Mouse (Mus musculus) CH12.LX (cell line): ENCODE measurements around the gene Map3k13. TPM values are rescaled to one million over a fixed set of nuclear protein-coding genes. Genes with fewer than 3 reads are reported as not detected.
"Not testable (repeated sequence)": the region's sequence is repeated elsewhere in the genome, so short reads cannot be mapped to it uniquely, and the experiment has no call there.

Experiments used
- DNase-seq: peaks from one replicate; pipeline ENCODE4 v3.0.0-alpha.2; 2013; ENCODE audit errors: extremely low read depth
- H3K27ac ChIP-seq: 2 replicates; pipeline ENCODE4 v1.5.1; 2012; ENCODE audit warnings: low read depth, mild to moderate bottlenecking, control low read depth, moderate library complexity; ENCODE audit not compliant: insufficient read depth
- H3K27me3 ChIP-seq: replicated peaks from 2 replicates; pipeline ENCODE3; 2012; ENCODE audit warnings: inconsistent platforms
- H3K36me3 ChIP-seq, 2 experiments: replicated peaks in 1 of 2; 2 replicates each; pipeline versions ENCODE3 to v1.6.1; 2012; ENCODE audit warnings: inconsistent platforms in 1 of 2, low read length in 1 of 2, mild to moderate bottlenecking in 1 of 2, mixed read lengths in 1 of 2, moderate library complexity in 1 of 2; ENCODE audit not compliant: control insufficient read depth in 1 of 2, insufficient read depth in 1 of 2
- H3K4me1 ChIP-seq, 2 experiments: 2 replicates each; pipeline ENCODE4 v1.6.1; 2012; ENCODE audit warnings: inconsistent platforms in 1 of 2, moderate library complexity in 1 of 2; ENCODE audit not compliant: insufficient read depth in 2 of 2, control insufficient read depth in 1 of 2
- H3K4me2 ChIP-seq: 2 replicates; pipeline ENCODE4 v1.6.1; 2012; ENCODE audit warnings: low read depth, mild to moderate bottlenecking, control low read depth; ENCODE audit not compliant: poor library complexity, insufficient read depth, severe bottlenecking
- H3K4me3 ChIP-seq, 3 experiments: fragments of 150-350 bp in 1 of 3; sonication (generic) in 1 of 3; replicated peaks in 1 of 3; 2 replicates each; pipeline versions ENCODE3 to v1.5.1; 2011 to 2012; ENCODE audit warnings: low read depth in 2 of 3, low read length in 2 of 3, mild to moderate bottlenecking in 2 of 3, moderate library complexity in 2 of 3, control low read depth in 1 of 3, improper control_type of control experiment in 1 of 3, inconsistent platforms in 1 of 3, mixed read lengths in 1 of 3; ENCODE audit not compliant: poor library complexity in 1 of 3
- H3K79me2 ChIP-seq: replicated peaks from 2 replicates; pipeline ENCODE4 v1.6.1; 2012; ENCODE audit warnings: mild to moderate bottlenecking, moderate library complexity; ENCODE audit not compliant: control insufficient read depth, poor library complexity, insufficient read depth, severe bottlenecking; ENCODE audit errors: extremely low read depth
- H3K9ac ChIP-seq: 2 replicates; pipeline ENCODE4 v1.6.1; 2012; ENCODE audit warnings: low read depth, mild to moderate bottlenecking, control low read depth, moderate library complexity; ENCODE audit not compliant: insufficient read depth
- H3K9me3 ChIP-seq: replicated peaks from 2 replicates; pipeline ENCODE3; 2012; ENCODE audit warnings: low read length, inconsistent platforms, mixed read lengths
- BHLHE40 ChIP-seq: IDR thresholded peaks from 2 replicates; pipeline ENCODE4 v1.6.1; 2011; ENCODE audit warnings: mild to moderate bottlenecking, low read depth, low read length, improper control_type of control experiment
- CHD1 ChIP-seq: IDR thresholded peaks from 2 replicates; pipeline ENCODE4 v1.6.1; 2012; ENCODE audit warnings: low read depth, low read length, improper control_type of control experiment, inconsistent platforms
- CHD2 ChIP-seq: IDR thresholded peaks from 2 replicates; pipeline ENCODE4 v1.6.1; 2011; ENCODE audit warnings: low read length, improper control_type of control experiment
- CTCF ChIP-seq, 2 experiments: IDR thresholded peaks in 1 of 2; conservative IDR thresholded peaks in 1 of 2; 2 replicates each; pipeline ENCODE4 v1.5.1; 2011 to 2012; ENCODE audit warnings: low read depth in 2 of 2, low read length in 2 of 2, improper control_type of control experiment in 1 of 2, inconsistent platforms in 1 of 2, mild to moderate bottlenecking in 1 of 2, moderate library complexity in 1 of 2
- E2F4 ChIP-seq: IDR thresholded peaks from 2 replicates; pipeline ENCODE4 v1.6.1; 2011; ENCODE audit warnings: low read depth, low read length, improper control_type of control experiment; ENCODE audit not compliant: insufficient replicate concordance
- ELF1 ChIP-seq: IDR thresholded peaks from 2 replicates; pipeline ENCODE4 v1.6.1; 2014; ENCODE audit warnings: low read depth, mild to moderate bottlenecking, inconsistent platforms, low read length, improper control_type of control experiment
- EP300 ChIP-seq: IDR thresholded peaks from 2 replicates; pipeline ENCODE4 v1.6.1; 2011; ENCODE audit warnings: low read length, improper control_type of control experiment
- ETS1 ChIP-seq: conservative IDR thresholded peaks from 2 replicates; pipeline ENCODE4 v1.6.1; 2012; ENCODE audit warnings: low read depth, mild to moderate bottlenecking, inconsistent platforms, low read length, improper control_type of control experiment, moderate library complexity
- HCFC1 ChIP-seq: IDR thresholded peaks from 2 replicates; pipeline ENCODE4 v1.6.1; 2012; ENCODE audit warnings: low read depth, mild to moderate bottlenecking, inconsistent platforms, low read length, improper control_type of control experiment
- IRF4 ChIP-seq: IDR thresholded peaks from 2 replicates; pipeline ENCODE4 v1.6.1; 2014; ENCODE audit warnings: low read depth, mild to moderate bottlenecking, inconsistent platforms, low read length, improper control_type of control experiment
- JUN ChIP-seq: IDR thresholded peaks from 2 replicates; pipeline ENCODE4 v1.6.1; 2011; ENCODE audit warnings: low read depth, mild to moderate bottlenecking, low read length, improper control_type of control experiment, moderate library complexity; ENCODE audit not compliant: insufficient read depth
- JUND ChIP-seq: conservative IDR thresholded peaks from 2 replicates; pipeline ENCODE4 v1.6.1; 2011; ENCODE audit warnings: low read depth, low read length, improper control_type of control experiment
- MAFK ChIP-seq: IDR thresholded peaks from 2 replicates; pipeline ENCODE4 v1.6.1; 2011; ENCODE audit warnings: low read length, improper control_type of control experiment; ENCODE audit not compliant: insufficient replicate concordance
- MYC ChIP-seq: IDR thresholded peaks from 2 replicates; pipeline ENCODE4 v1.6.1; 2011; ENCODE audit warnings: low read depth, mild to moderate bottlenecking, improper control_type of control experiment, low read length
- NELFE ChIP-seq: IDR thresholded peaks from 2 replicates; pipeline ENCODE4 v1.6.1; 2011; ENCODE audit warnings: low read depth, low read length, improper control_type of control experiment
- RAD21 ChIP-seq: IDR thresholded peaks from 2 replicates; pipeline ENCODE4 v1.6.1; 2011; ENCODE audit warnings: low read depth, mild to moderate bottlenecking, low read length, improper control_type of control experiment, moderate library complexity
- RCOR1 ChIP-seq: conservative IDR thresholded peaks from 2 replicates; pipeline ENCODE4 v1.6.1; 2012; ENCODE audit warnings: low read depth, mild to moderate bottlenecking, inconsistent platforms, low read length, improper control_type of control experiment
- SMC3 ChIP-seq: IDR thresholded peaks from 2 replicates; pipeline ENCODE4 v1.6.1; 2011; ENCODE audit warnings: low read depth, low read length, improper control_type of control experiment
- TBP ChIP-seq: conservative IDR thresholded peaks from 2 replicates; pipeline ENCODE4 v1.6.1; 2011; ENCODE audit warnings: low read depth, low read length, improper control_type of control experiment
- USF1 ChIP-seq: IDR thresholded peaks from 2 replicates; pipeline ENCODE4 v1.6.1; 2014; ENCODE audit warnings: low read depth, mild to moderate bottlenecking, inconsistent platforms, low read length, improper control_type of control experiment
- USF2 ChIP-seq: conservative IDR thresholded peaks from 2 replicates; pipeline ENCODE4 v1.6.1; 2011; ENCODE audit warnings: low read depth, low read length, improper control_type of control experiment
- ZC3H11A ChIP-seq: IDR thresholded peaks from 2 replicates; pipeline ENCODE4 v1.6.1; 2012; ENCODE audit warnings: low read depth, mild to moderate bottlenecking, inconsistent platforms, low read length, improper control_type of control experiment
- dilution Hi-C: fragments of 300-500 bp; cut with MboI; formaldehyde crosslinking; loops from 2 replicates; pipeline ENCODE4 v1.14.3; 2020; ENCODE audit warnings: low sequenced_read_pairs; ENCODE audit not compliant: extremely low pct_unique_long_range_greater_than_20kb, extremely low pct_ligation_motif_present
- in situ Hi-C: fragments of 300-500 bp; cut with MboI; formaldehyde crosslinking; loops from 3 replicates; pipeline ENCODE4 v1.14.3; 2019; ENCODE audit warnings: low sequenced_read_pairs, low pct_ligation_motif_present, low pct_unique_long_range_greater_than_20kb, mixed read lengths
- polyA plus RNA-seq: library from polyadenylated mRNA; unstranded; fragments of >175 nt; gene quantifications from 2 replicates; pipeline ENCODE4 v1.2.1, GENCODE M21; 2012; ENCODE audit warnings: low read depth; ENCODE audit not compliant: insufficient read length
- total RNA-seq, 2 experiments: library from RNA; depleted of rRNA; stranded (reverse); fragments of 300-350 nt in 1 of 2; fragments of >200 nt in 1 of 2; gene quantifications; 2 replicates each; pipeline ENCODE4 v1.2.3; 2012 to 2014

The Map3k13 gene
- total and polyA plus RNA-seq, 3 experiments = 0.32 to 1.3 (median 0.89) TPM

DNA sequence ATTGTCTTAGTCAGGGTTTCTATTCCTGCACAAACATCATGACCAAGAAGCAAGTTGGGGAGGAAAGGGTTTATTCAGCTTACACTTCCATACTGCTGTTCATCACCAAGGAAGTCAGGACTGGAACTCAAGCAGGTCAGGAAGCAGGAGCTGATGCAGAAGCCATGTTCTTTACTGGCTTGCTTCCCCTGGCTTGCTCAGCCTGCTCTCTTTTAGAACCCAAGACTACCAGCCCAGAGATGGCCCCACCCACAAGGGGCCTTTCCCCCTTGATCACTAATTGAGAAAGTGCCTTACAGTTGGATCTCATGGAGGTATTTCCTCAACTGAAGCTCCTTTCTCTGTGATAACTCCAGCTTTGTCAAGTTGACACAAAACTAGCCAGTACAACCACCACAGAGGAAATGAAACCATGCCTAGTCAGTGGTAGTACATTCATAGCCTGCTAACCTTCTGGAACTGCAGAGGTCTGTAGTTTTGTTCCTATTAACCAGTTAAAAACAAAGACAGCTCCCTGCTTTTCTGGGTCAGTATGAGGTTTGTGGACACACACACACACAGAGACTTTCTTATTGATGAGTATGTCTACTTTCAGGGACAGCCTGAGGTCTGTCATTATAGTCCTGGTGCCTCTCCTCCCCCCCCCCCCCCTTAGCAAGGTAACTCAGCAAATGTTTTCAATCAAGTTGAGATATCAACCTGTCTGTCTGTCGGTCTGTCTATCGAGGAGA is 901 bp upstream of the Map3k13 start:
- Histone ChIP-seq H3K4me2 (peak overlapping the region; percentile 93), H3K9ac (peak overlapping the region; percentile 65), H3K4me3 (peak overlapping the region; percentile 68 to 83 (median 82)), H3K36me3 (peaks cover 8 to 11% of the 10 kb centered on the region in 2 experiments), H3K4me1 (peaks cover 5 to 39% of the 10 kb centered on the region in 2 experiments; a peak in 3 of 4 replicates), H3K27ac (peak overlapping the region; percentile 83)
- H3K9me3 ChIP-seq, H3K27me3 ChIP-seq, H3K79me2 ChIP-seq, in situ Hi-C loops, dilution Hi-C loops: not testable (repeated sequence)
- TF ChIP-seq TBP = 0 out of 2 replicates have a peak, but pooled peaks have one; percentile 40
- TF ChIP-seq JUND = peak; percentile 40; the same call in 1 of the 2 replicates
- 0 out of 2 replicates have a peak, but pooled peaks have one; percentile 28 for TF ChIP-seq MYC
- peak; percentile 76 for TF ChIP-seq IRF4
- TF ChIP-seq EP300 = peak; percentile 74
- peak; percentile 79 for DNase-seq

DNA sequence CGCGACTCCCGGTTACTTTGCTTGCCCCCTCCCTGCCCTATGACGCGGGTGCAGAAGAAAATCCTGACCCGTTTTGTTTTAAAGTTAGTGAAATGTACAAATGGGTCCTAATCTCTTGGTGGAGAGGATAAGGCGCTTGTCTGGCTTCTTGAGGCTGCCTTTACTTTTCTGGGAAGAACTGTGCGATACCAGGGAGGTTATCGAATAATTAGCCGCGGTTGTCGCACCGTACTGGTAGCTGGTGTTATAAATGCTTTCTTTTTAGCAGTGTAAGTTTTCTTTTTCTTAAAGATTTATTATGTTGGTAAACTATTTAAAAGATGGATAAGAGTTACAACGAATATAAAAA is 525 bp downstream of the Map3k13 start:
- dilution Hi-C loops (no loop called here), in situ Hi-C loops (no loop called here)
- H3K9me3 ChIP-seq = no peaks in the 10 kb centered on the region
- H3K4me2 ChIP-seq = peak overlapping the region; percentile 95
- peaks cover 14 to 20% of the 10 kb centered on the region in 2 experiments for H3K36me3 ChIP-seq
- H3K4me3 ChIP-seq = peak overlapping the region; percentile 68 to 83 (median 82)
- DNase-seq = no peak
- 0 out of 2 replicates have a peak, but pooled peaks cover 2% of the 10 kb centered on the region for H3K79me2 ChIP-seq
- H3K4me1 ChIP-seq = peaks cover 5 to 39% of the 10 kb centered on the region in 2 experiments; a peak in 3 of 4 replicates
- TF ChIP-seq IRF4 = no peak
- no peak for TF ChIP-seq CHD1
- TF ChIP-seq CHD2 = no peak
- no peak for TF ChIP-seq USF2
- TF ChIP-seq, all 38 proteins: peak for 0
- Histone ChIP-seq H3K27me3 (no peaks in the 10 kb centered on the region), H3K27ac (peak overlapping the region; percentile 56), H3K9ac (peak overlapping the region; percentile 76)

DNA sequence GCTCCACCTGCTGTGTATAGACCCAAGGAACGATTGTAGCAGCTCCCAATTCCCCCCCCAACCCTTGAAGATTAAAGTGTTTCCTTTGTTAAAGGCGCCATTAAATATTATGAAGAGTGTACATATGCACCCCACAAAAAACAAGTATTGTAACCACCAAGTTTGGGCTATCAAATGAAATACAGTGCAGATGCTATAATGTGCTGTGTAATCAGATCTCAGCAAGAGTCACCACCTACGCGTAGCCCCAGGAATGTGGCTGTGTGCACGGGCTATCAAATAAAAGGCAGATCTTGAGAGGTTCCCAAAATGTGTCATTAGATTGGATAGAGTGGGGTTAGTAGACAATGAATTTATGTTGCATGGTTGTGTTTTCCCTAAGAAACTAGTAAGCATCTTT is 925 bp downstream of the Map3k13 start:
- Histone ChIP-seq H3K4me3 (peak overlapping the region; percentile 41 to 83 (median 68)), H3K36me3 (peaks cover 14 to 22% of the 10 kb centered on the region in 2 experiments), H3K9ac (peak overlapping the region; percentile 76), H3K79me2 (0 out of 2 replicates have a peak, but pooled peaks cover 2% of the 10 kb centered on the region), H3K4me2 (peak overlapping the region; percentile 95), H3K27me3 (no peaks in the 10 kb centered on the region), H3K27ac (no peak overlapping the region), H3K4me1 (peaks cover 5 to 39% of the 10 kb centered on the region in 2 experiments; a peak in 3 of 4 replicates), H3K9me3 (no peaks in the 10 kb centered on the region)
- dilution Hi-C loops = no loop called here
- in situ Hi-C loops = no loop called here
- DNase-seq = no peak
- TF ChIP-seq HCFC1 (no peak), SMC3 (no peak), CTCF (conservative IDR thresholded peaks at IDR 0.05 in 1 of 2, IDR thresholded peaks at IDR 0.05 in 1 of 2; ENCODE audit: low read depth in 2 of 2, low read length in 2 of 2) (no peak), NELFE (no peak), MAFK (no peak; the same call in 1 of the 2 replicates), BHLHE40 (no peak), ZC3H11A (no peak), RCOR1 (no peak), USF1 (no peak), CHD1 (no peak), ELF1 (no peak), IRF4 (no peak), E2F4 (no peak), CHD2 (no peak), ETS1 (no peak), JUND (no peak), RAD21 (no peak), JUN (no peak)
